Mouse (Mus musculus) embryonic fibroblast, embryonic 13.5 days (primary cell): Measurements from ENCODE around the gene Clp1.

Experiments
- CTCF ChIP-seq: IDR thresholded peaks from 2 replicates; pipeline ENCODE4 v1.5.1; 2011; ENCODE audit warnings: mild to moderate bottlenecking, control low read depth, low read length, moderate library complexity, borderline replicate concordance; ENCODE audit not compliant: insufficient read depth
- POLR2A ChIP-seq: IDR thresholded peaks from 2 replicates; pipeline ENCODE4 v1.6.1; 2011; ENCODE audit warnings: low read depth, mild to moderate bottlenecking, control low read depth, low read length, moderate library complexity

DNA sequence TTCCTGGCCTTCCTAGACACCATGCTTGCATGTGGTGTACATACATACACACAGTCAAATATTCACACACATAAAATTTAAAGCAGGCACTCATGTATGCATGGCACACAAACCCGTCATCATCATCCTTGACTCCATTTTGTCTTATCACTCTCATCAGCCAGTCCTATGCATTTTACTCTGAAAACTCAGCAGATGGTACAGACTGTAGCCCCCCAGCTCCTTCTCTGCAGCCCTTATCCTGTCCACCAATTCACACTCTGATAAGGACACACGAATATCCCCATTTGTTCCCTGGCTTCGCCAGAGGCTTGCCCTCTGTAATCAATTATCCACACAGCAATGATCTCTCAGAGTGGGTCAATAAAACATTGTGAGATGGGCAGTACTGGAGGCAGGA lies 6.0 kb downstream of the Clp1 start:
- TF ChIP-seq POLR2A (no peak), CTCF (no peak)
